Mouse (Mus musculus): ENCODE results near the gene Man1b1. TPM values are rescaled to one million over a fixed set of nuclear protein-coding genes. Genes with fewer than 3 reads are reported as not detected.

Gene Man1b1
- polyA plus RNA-seq, 1 experiment: 70.7 TPM

GRCm38 (mm10) chr2:25290816-25291130, 41.4 kb upstream of the Man1b1 start:
- H3K4me1 ChIP-seq (ENCODE audit: control insufficient read depth, insufficient read depth, low read length): no peaks in the 10 kb centered on the region
- H3K27ac ChIP-seq (ENCODE audit: insufficient read depth, low read length): no peak overlapping the region
- TF ChIP-seq POLR2A (IDR thresholded peaks at IDR 0.05; ENCODE audit: low read depth, low read length) (no peak), CTCF (IDR thresholded peaks at IDR 0.05; ENCODE audit: borderline replicate concordance, insufficient read depth, low read length) (no peak)
- H3K4me3 ChIP-seq (ENCODE audit: insufficient read depth, low read length): no peak overlapping the region

GRCm38 (mm10) chr2:25291184-25292053, 40.7 kb upstream of the Man1b1 start:
- no peak overlapping the region for H3K4me3 ChIP-seq (ENCODE audit: insufficient read depth, low read length)
- H3K27ac ChIP-seq (ENCODE audit: insufficient read depth, low read length): no peak overlapping the region
- TF ChIP-seq POLR2A (IDR thresholded peaks at IDR 0.05; ENCODE audit: low read depth, low read length): no peak
- no peak for TF ChIP-seq CTCF (IDR thresholded peaks at IDR 0.05; ENCODE audit: borderline replicate concordance, insufficient read depth, low read length)
- no peaks in the 10 kb centered on the region for H3K4me1 ChIP-seq (ENCODE audit: control insufficient read depth, insufficient read depth, low read length)

GRCm38 (mm10) chr2:25292054-25292544, 40.0 kb upstream of the Man1b1 start:
- Histone ChIP-seq H3K27ac (ENCODE audit: insufficient read depth, low read length) (no peak overlapping the region), H3K4me3 (ENCODE audit: insufficient read depth, low read length) (no peak overlapping the region), H3K4me1 (ENCODE audit: control insufficient read depth, insufficient read depth, low read length) (no peaks in the 10 kb centered on the region)
- TF ChIP-seq POLR2A (IDR thresholded peaks at IDR 0.05; ENCODE audit: low read depth, low read length) (no peak), CTCF (IDR thresholded peaks at IDR 0.05; ENCODE audit: borderline replicate concordance, insufficient read depth, low read length) (no peak)

GRCm38 (mm10) chr2:25292856-25293255, 39.3 kb upstream of the Man1b1 start:
- Histone ChIP-seq H3K4me3 (ENCODE audit: insufficient read depth, low read length) (no peak overlapping the region), H3K4me1 (ENCODE audit: control insufficient read depth, insufficient read depth, low read length) (no peaks in the 10 kb centered on the region), H3K27ac (ENCODE audit: insufficient read depth, low read length) (no peak overlapping the region)
- no peak for TF ChIP-seq POLR2A (IDR thresholded peaks at IDR 0.05; ENCODE audit: low read depth, low read length)
- peak; percentile 53 for TF ChIP-seq CTCF (IDR thresholded peaks at IDR 0.05; ENCODE audit: borderline replicate concordance, insufficient read depth, low read length)

GRCm38 (mm10) chr2:25293706-25294105, 38.4 kb upstream of the Man1b1 start:
- H3K4me1 ChIP-seq (ENCODE audit: control insufficient read depth, insufficient read depth, low read length): no peaks in the 10 kb centered on the region
- no peak overlapping the region for H3K4me3 ChIP-seq (ENCODE audit: insufficient read depth, low read length)
- TF ChIP-seq CTCF (IDR thresholded peaks at IDR 0.05; ENCODE audit: borderline replicate concordance, insufficient read depth, low read length) (no peak), POLR2A (IDR thresholded peaks at IDR 0.05; ENCODE audit: low read depth, low read length) (no peak)
- no peak overlapping the region for H3K27ac ChIP-seq (ENCODE audit: insufficient read depth, low read length)

- H3K4me1 ChIP-seq (ENCODE audit: control insufficient read depth, insufficient read depth, low read length): no peaks in the 10 kb centered on the region
- no peak overlapping the region for H3K4me3 ChIP-seq (ENCODE audit: insufficient read depth, low read length)
- no peak for TF ChIP-seq POLR2A (IDR thresholded peaks at IDR 0.05; ENCODE audit: low read depth, low read length)
- H3K27ac ChIP-seq (ENCODE audit: insufficient read depth, low read length): no peak overlapping the region
Observed at GRCm38 (mm10) chr2:25297093-25297492, 35.0 kb upstream of the Man1b1 start.

GRCm38 (mm10) chr2:25298046-25298445, 34.1 kb upstream of the Man1b1 start:
- no peaks in the 10 kb centered on the region for H3K4me1 ChIP-seq (ENCODE audit: control insufficient read depth, insufficient read depth, low read length)
- TF ChIP-seq CTCF (IDR thresholded peaks at IDR 0.05; ENCODE audit: borderline replicate concordance, insufficient read depth, low read length) (no peak), POLR2A (IDR thresholded peaks at IDR 0.05; ENCODE audit: low read depth, low read length) (no peak)
- H3K27ac ChIP-seq (ENCODE audit: insufficient read depth, low read length): no peak overlapping the region
- H3K4me3 ChIP-seq (ENCODE audit: insufficient read depth, low read length): no peak overlapping the region

- TF ChIP-seq POLR2A (IDR thresholded peaks at IDR 0.05; ENCODE audit: low read depth, low read length): no peak
- no peak for TF ChIP-seq CTCF (IDR thresholded peaks at IDR 0.05; ENCODE audit: borderline replicate concordance, insufficient read depth, low read length)
- Histone ChIP-seq H3K4me3 (ENCODE audit: insufficient read depth, low read length) (no peak overlapping the region), H3K4me1 (ENCODE audit: control insufficient read depth, insufficient read depth, low read length) (no peaks in the 10 kb centered on the region), H3K27ac (ENCODE audit: insufficient read depth, low read length) (no peak overlapping the region)
Observed at GRCm38 (mm10) chr2:25303452-25303851, 28.7 kb upstream of the Man1b1 start.

- Histone ChIP-seq H3K4me1 (ENCODE audit: control insufficient read depth, insufficient read depth, low read length) (no peaks in the 10 kb centered on the region), H3K4me3 (ENCODE audit: insufficient read depth, low read length) (no peak overlapping the region), H3K27ac (ENCODE audit: insufficient read depth, low read length) (no peak overlapping the region)
- no peak for TF ChIP-seq CTCF (IDR thresholded peaks at IDR 0.05; ENCODE audit: borderline replicate concordance, insufficient read depth, low read length)
- no peak for TF ChIP-seq POLR2A (IDR thresholded peaks at IDR 0.05; ENCODE audit: low read depth, low read length)
Observed at GRCm38 (mm10) chr2:25303931-25304656, 28.0 kb upstream of the Man1b1 start.
